Mouse (Mus musculus): ENCODE measurements at regions not wholly inside any gene's neighbourhood (a gene's known extent, or its start where the extent isn't known, plus 50 kb on each side); places are given as distances from the start of the nearest gene placed in this dataset.
A peak's percentile ranks its signal among the peaks of the same experiment; 100 is the strongest.

GRCm38 (mm10) chr17:45879478-45880250, 146.0 kb upstream of the 1600014C23Rik start:
- no peak overlapping the region for H3K9ac ChIP-seq (ENCODE audit: low read depth, low read length)
- H3K4me1 ChIP-seq (ENCODE audit: control insufficient read depth, insufficient read depth, low read length): peaks cover 12% of the 10 kb centered on the region
- no peaks in the 10 kb centered on the region for H3K79me2 ChIP-seq (ENCODE audit: control insufficient read depth, insufficient read depth, low read length)
- WGBS: 46% methylated on average over 6 of the region's 6 CpGs
- TF ChIP-seq POLR2A (IDR thresholded peaks at IDR 0.05; ENCODE audit: extremely low read depth, insufficient read depth, low read length): no peak
- no peaks in the 10 kb centered on the region for H3K27me3 ChIP-seq (ENCODE audit: control insufficient read depth, insufficient read depth, low read length)
- no peaks in the 10 kb centered on the region for H3K36me3 ChIP-seq (ENCODE audit: control insufficient read depth, insufficient read depth, low read length)
- DNase-seq (ENCODE audit: extremely low read depth, low read depth, low spot score): peak; percentile 58
- no peak overlapping the region for H3K27ac ChIP-seq (replicated peaks; ENCODE audit: insufficient read depth, low read depth, low read length)
- no peak overlapping the region for H3K4me3 ChIP-seq (ENCODE audit: insufficient read depth, low read depth, low read length)

DNA sequence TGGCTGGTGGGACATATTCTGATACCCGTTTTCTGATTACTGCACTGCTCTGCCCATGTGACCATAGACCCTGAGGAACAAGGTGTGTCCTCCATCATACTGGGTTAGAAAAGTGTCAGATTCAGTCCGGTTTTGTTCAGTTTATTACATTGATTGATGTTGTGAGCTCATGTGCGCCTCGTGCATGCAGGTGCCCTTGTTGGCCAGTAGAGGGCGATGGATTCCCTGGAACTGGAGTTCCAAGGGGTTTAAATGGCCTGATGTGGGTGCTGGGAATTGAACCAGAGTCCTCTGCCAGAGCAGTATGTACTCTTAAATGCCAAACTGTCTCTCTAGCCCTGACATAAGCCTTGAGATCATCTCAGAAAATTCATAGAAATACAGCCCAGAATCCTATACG, 144.8 kb upstream of the 1600014C23Rik start:
- H3K79me2 ChIP-seq (ENCODE audit: control insufficient read depth, insufficient read depth, low read length): no peaks in the 10 kb centered on the region
- WGBS: 91% methylated on average over 6 of the region's 6 CpGs
- no peaks in the 10 kb centered on the region for H3K36me3 ChIP-seq (ENCODE audit: control insufficient read depth, insufficient read depth, low read length)
- no peak overlapping the region for H3K27ac ChIP-seq (replicated peaks; ENCODE audit: insufficient read depth, low read depth, low read length)
- H3K27me3 ChIP-seq (ENCODE audit: control insufficient read depth, insufficient read depth, low read length): no peaks in the 10 kb centered on the region
- no peak overlapping the region for H3K4me3 ChIP-seq (ENCODE audit: insufficient read depth, low read depth, low read length)
- H3K9ac ChIP-seq (ENCODE audit: low read depth, low read length): no peak overlapping the region
- DNase-seq (ENCODE audit: extremely low read depth, low read depth, low spot score): no peak
- no peak for TF ChIP-seq POLR2A (IDR thresholded peaks at IDR 0.05; ENCODE audit: extremely low read depth, insufficient read depth, low read length)
- peak; percentile 37 for TF ChIP-seq CTCF (IDR thresholded peaks at IDR 0.05; ENCODE audit: low read depth, low read length)
- H3K4me1 ChIP-seq (ENCODE audit: control insufficient read depth, insufficient read depth, low read length): peaks cover 4% of the 10 kb centered on the region

- Histone ChIP-seq H3K79me2 (ENCODE audit: control insufficient read depth, insufficient read depth, low read length) (no peaks in the 10 kb centered on the region), H3K36me3 (ENCODE audit: control insufficient read depth, insufficient read depth, low read length) (no peaks in the 10 kb centered on the region), H3K4me3 (ENCODE audit: insufficient read depth, low read depth, low read length) (no peak overlapping the region), H3K27me3 (ENCODE audit: control insufficient read depth, insufficient read depth, low read length) (no peaks in the 10 kb centered on the region), H3K9ac (ENCODE audit: low read depth, low read length) (no peak overlapping the region), H3K27ac (replicated peaks; ENCODE audit: insufficient read depth, low read depth, low read length) (no peak overlapping the region), H3K4me1 (ENCODE audit: control insufficient read depth, insufficient read depth, low read length) (peaks cover 29% of the 10 kb centered on the region)
- TF ChIP-seq CTCF (IDR thresholded peaks at IDR 0.05; ENCODE audit: low read depth, low read length): no peak
- no peak for TF ChIP-seq POLR2A (IDR thresholded peaks at IDR 0.05; ENCODE audit: extremely low read depth, insufficient read depth, low read length)
- 84% methylated on average over 8 of the region's 8 CpGs for WGBS
- DNase-seq (ENCODE audit: extremely low read depth, low read depth, low spot score): no peak
Measured at GRCm38 (mm10) chr17:45875325-45875724, 141.7 kb upstream of the 1600014C23Rik start.

DNA sequence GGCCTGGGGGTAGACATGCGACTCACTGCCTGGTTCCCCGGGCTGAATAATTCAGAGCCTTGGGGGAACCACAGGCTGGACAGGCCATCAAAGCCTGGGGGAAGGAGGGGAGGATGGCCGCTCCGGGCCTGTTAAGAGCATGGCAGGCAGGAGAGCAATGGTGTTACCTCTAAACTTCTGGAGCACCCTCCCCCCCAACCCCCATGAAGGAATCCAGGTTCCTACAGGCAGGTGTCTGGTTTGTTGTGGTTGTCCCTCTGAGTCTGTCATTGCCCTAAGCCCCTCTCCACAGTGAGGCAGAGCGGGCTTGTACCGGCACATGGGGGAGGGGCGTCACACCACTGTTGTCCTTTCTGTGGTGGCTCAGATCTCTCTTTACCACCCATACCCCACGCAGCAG, 140.4 kb upstream of the 1600014C23Rik start:
- Histone ChIP-seq H3K4me1 (ENCODE audit: control insufficient read depth, insufficient read depth, low read length) (peaks cover 29% of the 10 kb centered on the region), H3K27ac (replicated peaks; ENCODE audit: insufficient read depth, low read depth, low read length) (no peak overlapping the region), H3K4me3 (ENCODE audit: insufficient read depth, low read depth, low read length) (no peak overlapping the region), H3K9ac (ENCODE audit: low read depth, low read length) (no peak overlapping the region), H3K36me3 (ENCODE audit: control insufficient read depth, insufficient read depth, low read length) (no peaks in the 10 kb centered on the region), H3K27me3 (ENCODE audit: control insufficient read depth, insufficient read depth, low read length) (no peaks in the 10 kb centered on the region), H3K79me2 (ENCODE audit: control insufficient read depth, insufficient read depth, low read length) (no peaks in the 10 kb centered on the region)
- 46% methylated on average over 8 of the region's 8 CpGs for WGBS
- no peak for DNase-seq (ENCODE audit: extremely low read depth, low read depth, low spot score)
- TF ChIP-seq POLR2A (IDR thresholded peaks at IDR 0.05; ENCODE audit: extremely low read depth, insufficient read depth, low read length) (no peak), CTCF (IDR thresholded peaks at IDR 0.05; ENCODE audit: low read depth, low read length) (no peak)

GRCm38 (mm10) chr17:45873200-45873955, 139.7 kb upstream of the 1600014C23Rik start:
- Histone ChIP-seq H3K4me3 (ENCODE audit: insufficient read depth, low read depth, low read length) (no peak overlapping the region), H3K79me2 (ENCODE audit: control insufficient read depth, insufficient read depth, low read length) (no peaks in the 10 kb centered on the region), H3K4me1 (ENCODE audit: control insufficient read depth, insufficient read depth, low read length) (peaks cover 33% of the 10 kb centered on the region), H3K27ac (replicated peaks; ENCODE audit: insufficient read depth, low read depth, low read length) (no peak overlapping the region), H3K9ac (ENCODE audit: low read depth, low read length) (no peak overlapping the region), H3K27me3 (ENCODE audit: control insufficient read depth, insufficient read depth, low read length) (no peaks in the 10 kb centered on the region), H3K36me3 (ENCODE audit: control insufficient read depth, insufficient read depth, low read length) (no peaks in the 10 kb centered on the region)
- TF ChIP-seq CTCF (IDR thresholded peaks at IDR 0.05; ENCODE audit: low read depth, low read length): no peak
- TF ChIP-seq POLR2A (IDR thresholded peaks at IDR 0.05; ENCODE audit: extremely low read depth, insufficient read depth, low read length): no peak
- WGBS: 6% methylated on average over 21 of the region's 21 CpGs
- DNase-seq (ENCODE audit: extremely low read depth, low read depth, low spot score): no peak

Data from liver, adult 2 months (tissue).